Mouse (Mus musculus) intestine, embryonic 14.5 days (tissue): ENCODE results near the gene Olfr787. TPM values are rescaled to one million over a fixed set of nuclear protein-coding genes. Genes with fewer than 3 reads are reported as not detected.

Source experiments
- ATAC-seq: fragments of 200-750 bp; cut with Nextera tagmentation; replicated peaks from 2 replicates; pipeline ENCODE4 v1.8.0; 2017; ENCODE audit warnings: low read depth, moderate number of reproducible peaks, moderate TSS enrichment, moderate library complexity; ENCODE audit not compliant: low FRiP score, low TSS enrichment
- DNase-seq: peaks from one replicate; pipeline ENCODE4 v3.0.0-alpha.2; 2018; ENCODE audit warnings: low spot score
- H3K27ac ChIP-seq: fragments of 300-500 bp; sonication (generic); 2 replicates; pipeline ENCODE4 v1.5.1; 2014; ENCODE audit warnings: low read depth, mild to moderate bottlenecking, control low read depth
- H3K27me3 ChIP-seq: fragments of 300-500 bp; sonication (generic); replicated peaks from 2 replicates; pipeline ENCODE4 v1.6.1; 2014; ENCODE audit warnings: low read length, control low read depth; ENCODE audit not compliant: control insufficient read depth, insufficient read depth
- H3K36me3 ChIP-seq: fragments of 300-500 bp; sonication (generic); 2 replicates; pipeline ENCODE4 v1.6.1; 2014; ENCODE audit warnings: low read length, control low read depth; ENCODE audit not compliant: control insufficient read depth, insufficient read depth
- H3K4me1 ChIP-seq: fragments of 300-500 bp; sonication (generic); replicated peaks from 2 replicates; pipeline ENCODE4 v1.6.1; 2014; ENCODE audit warnings: low read length, control low read depth, mixed read lengths; ENCODE audit not compliant: control insufficient read depth, insufficient read depth
- H3K4me2 ChIP-seq: fragments of 300-500 bp; sonication (generic); 2 replicates; pipeline ENCODE4 v1.6.1; 2014; ENCODE audit warnings: low read length
- H3K4me3 ChIP-seq: fragments of 300-500 bp; sonication (generic); 2 replicates; pipeline ENCODE4 v1.5.1; 2014; ENCODE audit warnings: low read depth, low read length, control low read depth, mixed read lengths
- H3K9ac ChIP-seq: fragments of 300-500 bp; sonication (generic); 2 replicates; pipeline ENCODE4 v1.6.1; 2014; ENCODE audit warnings: mild to moderate bottlenecking, low read length
- H3K9me3 ChIP-seq: fragments of 300-500 bp; sonication (generic); 2 replicates; pipeline ENCODE4 v1.6.1; 2016; ENCODE audit warnings: low read length, control low read depth; ENCODE audit not compliant: control insufficient read depth
- WGBS: fragments of 180-500 bp; shearing (Covaris S2); extraction: QIAGEN DNeasy Blood & Tissue Kit; methylation state at CpG from one replicate; pipeline ENCODE4 v1.1.7; 2014; 5-methylcytosine and 5-hydroxymethylcytosine counted together
- polyA plus RNA-seq: library from polyadenylated mRNA; unstranded; fragments of >200 nt; fragmentation: Nextera tagmentation; extraction: Ambion mirVana; gene quantifications from 2 replicates; pipeline ENCODE4 v1.2.1, GENCODE M21; 2014

Gene Olfr787
- polyA plus RNA-seq, result not detected in 2 replicates

DNA sequence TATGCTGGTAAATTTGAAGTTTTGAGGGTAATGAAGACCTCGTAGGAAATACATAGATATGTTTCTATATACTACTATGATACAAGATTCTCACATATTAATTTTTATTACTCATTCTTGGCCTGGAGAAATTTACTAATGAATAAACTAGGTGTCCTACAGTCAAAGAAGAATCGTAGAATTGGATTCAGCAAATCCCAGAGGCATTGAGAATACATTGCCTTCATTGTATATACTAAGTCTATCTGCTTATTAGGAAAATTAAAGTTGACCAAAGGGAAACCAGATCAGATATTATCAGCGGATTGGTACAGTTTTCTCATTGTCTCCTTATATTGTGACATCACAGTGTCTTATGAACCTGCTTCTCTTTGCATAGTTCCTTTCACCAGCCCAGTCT, at the start of gene Olfr787:
Gene Olfr787 (plus strand): TSS at position 301 of the 400 bp plus-strand sequence.
- Histone ChIP-seq H3K4me1 (no peaks in the 10 kb centered on the region), H3K9ac (no peak within 1 kb of the TSS), H3K4me3 (no peak within 1 kb of the TSS), H3K27ac (no peak within 1 kb of the TSS), H3K27me3 (no peaks in the 10 kb centered on the region), H3K9me3 (no peaks in the 10 kb centered on the region), H3K36me3 (no peaks in the 10 kb centered on the region), H3K4me2 (no peak within 1 kb of the TSS)
- no peak for DNase-seq
- 81% methylated on average over 3 of the region's 3 CpGs for WGBS
- no peak for ATAC-seq

DNA sequence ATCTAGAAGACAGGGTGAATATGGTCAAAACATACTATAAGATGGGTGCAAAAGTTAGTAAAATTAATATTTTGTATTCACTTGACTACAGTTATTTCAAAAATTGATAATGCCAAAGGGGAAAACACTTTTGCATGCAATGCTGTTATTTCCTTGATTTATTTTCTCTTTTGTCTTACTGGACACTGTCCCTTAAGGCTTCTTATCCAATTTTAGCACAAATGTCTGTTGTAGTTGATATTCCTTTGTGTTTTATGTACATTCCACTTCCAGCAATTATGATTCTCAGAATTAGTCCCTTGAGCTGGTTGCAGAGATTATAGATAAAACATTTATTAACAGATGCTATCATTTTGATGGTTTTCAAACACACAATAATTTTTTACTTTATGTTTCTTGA, 34.7 kb upstream of the Olfr787 start, which contains the start of gene Olfr786:
Gene Olfr786 (plus strand): TSS at position 301 of the 400 bp plus-strand sequence.
- H3K9ac ChIP-seq, result no peak within 1 kb of the TSS
- H3K4me2 ChIP-seq, result no peak within 1 kb of the TSS
- no peak for DNase-seq
- no peaks in the 10 kb centered on the region for H3K4me1 ChIP-seq
- ATAC-seq, result no peak
- H3K36me3 ChIP-seq, result no peaks in the 10 kb centered on the region
- H3K27me3 ChIP-seq, result no peaks in the 10 kb centered on the region
- no peak within 1 kb of the TSS for H3K4me3 ChIP-seq
- H3K27ac ChIP-seq, result no peak within 1 kb of the TSS
- H3K9me3 ChIP-seq, result no peaks in the 10 kb centered on the region

DNA sequence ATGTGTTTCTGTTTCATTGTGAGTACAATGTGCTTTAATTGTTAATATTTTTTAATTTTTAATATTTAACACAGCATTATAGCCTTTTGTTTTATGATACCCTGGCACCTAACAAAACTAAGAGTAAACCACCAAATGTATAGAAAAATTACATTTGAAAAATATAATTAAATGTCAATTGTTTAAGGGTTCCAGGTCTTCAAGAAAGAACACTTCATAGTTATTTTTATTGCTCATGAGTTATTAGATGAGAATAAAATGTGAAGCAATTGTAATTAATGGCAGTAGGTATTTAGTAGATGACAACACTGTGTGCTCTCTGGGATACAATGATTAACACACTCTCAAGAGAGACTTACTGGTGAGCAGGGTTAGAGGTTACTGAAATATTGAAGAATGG, 9.0 kb downstream of the Olfr787 start, which contains the start of gene Olfr788:
Gene Olfr788 (plus strand): TSS at position 301 of the 400 bp plus-strand sequence.
- H3K4me1 ChIP-seq, result no peaks in the 10 kb centered on the region
- H3K9ac ChIP-seq, result no peak within 1 kb of the TSS
- H3K4me2 ChIP-seq, result no peak within 1 kb of the TSS
- no peak within 1 kb of the TSS for H3K4me3 ChIP-seq
- ATAC-seq, result no peak
- no peaks in the 10 kb centered on the region for H3K36me3 ChIP-seq
- no peaks in the 10 kb centered on the region for H3K27me3 ChIP-seq
- no peak within 1 kb of the TSS for H3K27ac ChIP-seq
- DNase-seq, result no peak
- H3K9me3 ChIP-seq, result no peaks in the 10 kb centered on the region

DNA sequence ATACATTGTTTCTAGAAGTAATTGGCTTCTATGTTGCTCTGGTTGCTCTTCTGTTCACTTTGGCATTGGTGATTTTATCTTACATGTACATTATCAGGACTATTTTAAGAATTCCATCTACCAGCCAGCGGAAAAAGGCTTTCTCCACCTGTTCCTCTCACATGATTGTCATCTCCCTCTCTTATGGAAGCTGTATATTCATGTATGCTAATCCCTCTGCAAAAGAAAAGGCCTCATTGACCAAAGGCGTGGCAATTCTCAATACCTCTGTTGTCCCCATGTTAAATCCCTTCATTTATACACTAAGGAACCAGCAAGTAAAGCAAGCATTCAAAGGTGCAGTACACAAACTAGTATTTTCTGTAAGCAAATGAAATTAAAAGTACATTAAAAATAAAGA, 11.6 kb downstream of the Olfr787 start:
- H3K4me2 ChIP-seq, result no peak overlapping the region
- no peaks in the 10 kb centered on the region for H3K36me3 ChIP-seq
- no peaks in the 10 kb centered on the region for H3K4me1 ChIP-seq
- DNase-seq (no peak), ATAC-seq (no peak)
- no peak overlapping the region for H3K27ac ChIP-seq
- H3K27me3 ChIP-seq, result no peaks in the 10 kb centered on the region
- H3K9ac ChIP-seq, result no peak overlapping the region
- no peaks in the 10 kb centered on the region for H3K9me3 ChIP-seq
- WGBS, result 64% methylated on average over 2 of the region's 2 CpGs
- no peak overlapping the region for H3K4me3 ChIP-seq

DNA sequence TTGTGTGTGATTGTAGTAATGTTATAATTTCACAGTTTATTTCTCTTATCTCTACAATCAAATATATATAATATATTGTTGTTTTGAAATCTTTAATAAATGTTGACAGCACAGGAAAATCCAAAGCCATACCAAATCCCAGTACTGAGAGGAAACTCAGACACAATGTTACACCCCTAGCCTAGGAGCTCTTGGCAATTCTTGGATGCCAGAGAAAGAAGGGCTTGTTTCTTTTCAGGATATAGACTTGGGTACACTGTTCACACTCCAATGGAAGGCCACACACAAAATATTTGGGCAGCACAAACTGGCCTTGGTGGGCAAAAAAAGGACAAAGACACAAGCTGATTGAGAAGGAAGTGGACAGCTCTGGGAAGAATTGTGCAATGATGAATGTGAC, 12.1 kb downstream of the Olfr787 start:
- no peak overlapping the region for H3K9ac ChIP-seq
- no peak overlapping the region for H3K27ac ChIP-seq
- no peak overlapping the region for H3K4me2 ChIP-seq
- no peak overlapping the region for H3K4me3 ChIP-seq
- no peaks in the 10 kb centered on the region for H3K27me3 ChIP-seq
- no peaks in the 10 kb centered on the region for H3K4me1 ChIP-seq
- no peak for ATAC-seq
- H3K9me3 ChIP-seq, result no peaks in the 10 kb centered on the region
- no peak for DNase-seq
- H3K36me3 ChIP-seq, result no peaks in the 10 kb centered on the region

DNA sequence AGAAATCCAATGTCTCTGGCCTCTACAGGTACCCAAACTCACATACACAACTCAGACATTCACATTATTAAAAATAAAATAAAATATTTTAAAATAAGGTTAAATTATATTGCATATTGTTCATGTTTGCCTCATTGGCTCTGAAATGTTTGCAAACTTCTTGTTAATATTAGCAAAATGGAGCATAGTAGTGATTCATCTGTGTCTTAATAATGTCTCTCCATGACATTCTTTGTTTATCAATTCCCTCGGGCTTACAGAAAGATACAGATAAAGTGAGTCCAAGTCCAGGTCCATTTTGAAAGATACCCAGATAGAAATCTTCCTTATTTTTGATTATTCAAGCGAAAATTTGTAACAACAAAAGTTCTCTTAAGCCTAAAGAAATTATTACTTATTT, 22.8 kb downstream of the Olfr787 start, which contains the start of gene Olfr789:
Gene Olfr789 (plus strand): TSS at position 301 of the 400 bp plus-strand sequence.
- no peak for ATAC-seq
- no peak within 1 kb of the TSS for H3K27ac ChIP-seq
- no peak for DNase-seq
- no peak within 1 kb of the TSS for H3K4me2 ChIP-seq
- no peaks in the 10 kb centered on the region for H3K36me3 ChIP-seq
- H3K9me3 ChIP-seq, result no peaks in the 10 kb centered on the region
- H3K4me3 ChIP-seq, result no peak within 1 kb of the TSS
- 58% methylated on average over 2 of the region's 2 CpGs for WGBS
- no peak within 1 kb of the TSS for H3K9ac ChIP-seq
- no peaks in the 10 kb centered on the region for H3K27me3 ChIP-seq
- H3K4me1 ChIP-seq, result no peaks in the 10 kb centered on the region

DNA sequence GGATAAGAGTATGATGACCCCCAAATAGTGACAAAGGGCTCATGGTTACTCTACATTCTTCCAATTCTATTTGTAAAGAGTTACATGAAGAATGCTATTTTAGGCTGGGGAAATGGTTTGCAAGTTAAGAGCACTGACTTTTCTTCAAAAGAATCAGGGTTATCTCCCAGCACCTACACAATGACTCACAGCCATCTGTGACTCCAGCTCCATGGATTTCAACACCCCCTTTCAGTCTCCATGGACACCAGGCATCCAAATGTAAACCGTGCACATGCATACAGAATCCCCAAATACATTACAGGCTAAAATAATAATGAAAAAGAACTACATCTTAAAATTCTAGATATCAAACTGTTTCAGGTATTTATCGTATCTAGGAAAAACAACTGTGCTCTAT, 28.4 kb downstream of the Olfr787 start:
- Histone ChIP-seq H3K4me2 (no peak overlapping the region), H3K36me3 (no peaks in the 10 kb centered on the region), H3K9ac (no peak overlapping the region), H3K27ac (no peak overlapping the region), H3K9me3 (no peaks in the 10 kb centered on the region), H3K4me3 (no peak overlapping the region), H3K27me3 (no peaks in the 10 kb centered on the region), H3K4me1 (no peaks in the 10 kb centered on the region)
- 80% methylated on average over 2 of the region's 2 CpGs for WGBS
- no peak for ATAC-seq
- DNase-seq, result no peak

DNA sequence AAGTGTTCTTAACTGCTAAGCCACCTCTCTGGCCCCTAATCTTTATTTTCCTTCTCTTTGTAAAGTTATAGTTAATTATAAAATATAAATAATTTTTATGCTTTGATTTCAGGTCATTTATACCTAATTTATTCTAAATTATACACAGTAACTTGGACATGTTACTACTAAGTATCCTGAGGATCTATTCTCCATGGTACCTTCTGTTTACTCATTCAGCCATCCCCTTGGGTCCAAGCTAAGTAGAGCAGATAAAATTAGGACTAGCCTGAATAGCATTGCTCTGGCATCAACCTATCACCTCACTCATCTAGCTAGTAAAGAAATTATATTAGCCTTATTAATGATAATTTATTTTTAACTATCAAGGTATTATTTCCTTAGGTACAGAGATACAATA, 36.5 kb downstream of the Olfr787 start, which contains the start of gene Olfr790:
Gene Olfr790 (plus strand): TSS at position 301 of the 400 bp plus-strand sequence.
- Histone ChIP-seq H3K27ac (no peak within 1 kb of the TSS), H3K27me3 (no peaks in the 10 kb centered on the region), H3K4me3 (no peak within 1 kb of the TSS), H3K36me3 (no peaks in the 10 kb centered on the region), H3K9ac (no peak within 1 kb of the TSS), H3K4me1 (no peaks in the 10 kb centered on the region), H3K9me3 (no peaks in the 10 kb centered on the region), H3K4me2 (no peak within 1 kb of the TSS)
- DNase-seq, result no peak
- no peak for ATAC-seq
